Mouse (Mus musculus) cerebral cortex, adult 2 months (tissue): ENCODE data around the gene Cntn4.

ENCODE experiments used
- WGBS: fragments of 180-500 bp; shearing (Covaris S2); methylation state at CpG from one replicate; pipeline ENCODE4 v1.1.7; 2018; 5-methylcytosine and 5-hydroxymethylcytosine counted together

Cntn4 gene

DNA sequence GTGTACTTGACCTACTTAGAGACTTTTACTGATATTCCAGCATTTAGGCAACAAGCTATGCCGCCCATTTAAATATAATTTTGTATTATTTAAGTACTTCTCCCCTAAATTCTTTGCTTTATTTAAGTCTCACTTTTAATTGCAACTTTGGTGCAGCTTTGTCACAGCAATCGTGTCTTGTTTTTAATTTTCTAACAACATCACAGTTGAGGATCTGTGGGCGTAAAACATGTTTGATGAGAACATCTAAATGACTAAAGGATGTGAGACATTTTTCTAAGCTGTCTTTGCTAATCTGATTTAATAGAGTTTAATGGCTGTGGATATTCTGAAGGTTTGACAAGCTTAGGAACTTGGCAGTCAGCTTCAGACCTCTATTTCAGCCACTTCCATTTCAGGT lies 818.8 kb downstream of the Cntn4 start:
- 64% methylated on average over 3 of the region's 3 CpGs for WGBS

DNA sequence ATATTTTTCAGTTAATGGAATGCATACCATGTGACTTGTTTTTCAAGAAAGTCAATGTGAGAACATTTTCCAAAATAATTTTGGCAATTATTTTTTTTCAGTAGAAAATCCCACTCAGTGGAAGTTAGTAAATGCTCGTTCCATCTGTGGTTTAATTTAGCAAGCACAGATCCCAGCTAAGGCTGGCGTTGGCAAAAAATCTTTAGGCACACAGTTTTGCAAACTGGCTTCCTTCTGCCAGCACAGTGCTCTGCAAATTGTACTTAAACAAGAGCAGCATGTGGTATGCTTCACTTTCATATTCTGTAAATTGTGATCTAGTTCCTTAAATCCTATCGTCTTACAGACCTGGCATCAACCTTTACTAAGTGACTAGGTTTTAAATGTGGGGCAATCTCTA lies 821.7 kb downstream of the Cntn4 start:
- WGBS, result 44% methylated on average over 3 of the region's 3 CpGs

DNA sequence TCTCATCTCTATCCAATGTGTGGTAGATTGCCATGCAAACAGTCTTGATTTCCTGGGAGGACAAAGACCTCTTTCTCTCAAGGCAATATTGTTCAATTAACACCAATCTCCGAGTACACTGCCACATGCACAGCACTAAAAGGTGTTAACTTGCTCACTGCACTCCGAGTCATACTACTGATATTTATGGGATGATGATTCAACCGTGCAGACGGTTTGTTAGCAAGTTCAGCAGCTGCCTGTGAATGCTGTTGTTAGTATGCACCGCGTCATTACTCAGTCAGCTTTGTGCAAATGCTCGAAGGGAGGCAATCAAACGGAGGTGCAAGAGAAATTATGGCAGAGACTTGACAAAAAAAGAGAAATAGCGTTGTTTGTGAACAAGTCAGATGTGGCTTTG lies 826.5 kb downstream of the Cntn4 start:
- WGBS, result 34% methylated on average over 9 of the region's 9 CpGs

DNA sequence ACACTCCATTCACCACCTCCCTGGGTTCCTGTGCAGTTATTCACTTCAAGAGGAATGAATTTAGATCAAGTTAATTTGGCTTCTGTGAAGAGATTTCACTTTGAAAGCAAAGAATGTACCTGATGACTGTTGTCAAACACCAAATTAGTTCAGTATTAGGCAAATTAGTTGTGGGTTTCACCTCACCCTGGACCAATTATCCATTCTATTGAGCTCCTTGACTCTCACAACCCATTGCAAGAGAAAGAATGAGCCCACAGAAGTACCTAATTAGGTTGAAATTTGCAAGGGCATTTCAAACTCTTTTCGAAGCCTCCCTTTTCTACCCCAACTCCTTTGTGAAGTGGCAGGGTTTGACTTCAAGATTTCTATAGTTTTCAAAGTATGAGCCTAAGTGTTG lies 842.9 kb downstream of the Cntn4 start:
- 42% methylated on average over 1 of the region's 1 CpGs for WGBS

DNA sequence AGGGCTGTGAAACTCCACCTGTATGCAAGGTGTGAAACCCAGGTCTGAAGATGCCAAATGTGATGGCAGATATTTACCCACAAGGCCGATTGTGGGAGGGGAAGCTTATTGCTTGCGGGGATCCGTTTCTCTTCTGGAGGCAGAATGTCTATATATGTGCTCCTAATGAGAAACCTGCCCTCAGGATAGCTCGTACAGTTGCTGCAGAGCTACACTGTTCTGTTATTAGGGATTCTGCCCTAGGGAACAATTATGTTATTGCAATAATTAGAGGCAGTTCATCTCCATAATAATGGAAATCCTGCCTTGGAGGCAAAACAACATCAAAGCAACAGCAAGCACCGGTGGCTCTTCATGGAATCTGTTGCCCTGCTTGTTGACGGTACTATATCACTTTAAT lies 884.2 kb downstream of the Cntn4 start:
- 72% methylated on average over 6 of the region's 6 CpGs for WGBS

DNA sequence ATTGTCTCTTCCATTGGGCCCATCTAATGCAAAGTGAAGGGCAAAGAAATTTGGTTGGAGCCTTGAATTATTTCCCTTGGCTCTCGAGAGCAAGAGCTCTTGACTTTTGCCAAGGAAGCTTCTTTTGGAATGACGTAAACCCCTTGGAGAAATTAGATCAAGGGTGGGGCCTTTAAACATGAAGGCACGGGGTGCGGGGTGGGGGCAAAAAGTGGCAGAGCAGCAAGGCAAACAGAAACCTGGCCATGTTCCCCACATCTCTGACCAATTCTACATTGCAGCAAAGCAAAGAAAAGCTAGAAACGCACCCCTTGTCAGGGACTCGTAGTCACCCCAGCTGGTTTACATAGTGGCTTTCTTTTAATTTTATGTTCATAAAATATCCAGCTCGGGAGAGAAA lies 887.9 kb downstream of the Cntn4 start:
- WGBS, result 79% methylated on average over 7 of the region's 7 CpGs

DNA sequence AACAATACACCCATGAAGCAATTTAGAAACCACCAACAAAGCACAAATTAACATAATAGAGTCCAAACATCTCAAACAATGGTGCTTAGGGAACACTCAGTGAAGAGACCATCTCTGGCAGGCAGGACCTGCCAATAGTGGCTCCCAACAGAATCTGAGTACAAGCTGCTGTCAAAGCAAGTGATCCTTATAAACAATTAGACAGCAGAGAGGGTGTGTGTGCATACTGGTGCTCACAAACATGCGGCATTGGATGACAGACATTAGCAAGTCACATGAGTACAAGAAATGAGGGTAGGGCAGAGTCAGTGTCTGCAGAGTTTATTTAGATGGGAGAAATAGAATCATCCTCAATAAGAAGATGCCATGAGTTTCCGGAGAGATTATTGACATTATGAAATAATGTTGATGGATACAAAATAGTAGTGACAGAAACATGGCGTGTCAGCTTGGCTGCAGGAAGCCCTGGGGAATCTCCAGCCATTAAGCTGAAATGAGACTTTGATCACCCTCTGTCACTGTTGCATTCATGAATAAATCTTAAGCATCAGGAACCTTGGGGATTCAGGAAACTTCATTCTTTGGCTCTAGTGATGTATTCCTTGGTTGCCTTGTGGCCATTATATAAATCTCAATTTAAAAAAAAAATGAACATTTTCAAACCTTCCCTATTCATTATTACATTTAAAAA lies 888.5 kb downstream of the Cntn4 start:
- WGBS, result 84% methylated on average over 3 of the region's 3 CpGs

DNA sequence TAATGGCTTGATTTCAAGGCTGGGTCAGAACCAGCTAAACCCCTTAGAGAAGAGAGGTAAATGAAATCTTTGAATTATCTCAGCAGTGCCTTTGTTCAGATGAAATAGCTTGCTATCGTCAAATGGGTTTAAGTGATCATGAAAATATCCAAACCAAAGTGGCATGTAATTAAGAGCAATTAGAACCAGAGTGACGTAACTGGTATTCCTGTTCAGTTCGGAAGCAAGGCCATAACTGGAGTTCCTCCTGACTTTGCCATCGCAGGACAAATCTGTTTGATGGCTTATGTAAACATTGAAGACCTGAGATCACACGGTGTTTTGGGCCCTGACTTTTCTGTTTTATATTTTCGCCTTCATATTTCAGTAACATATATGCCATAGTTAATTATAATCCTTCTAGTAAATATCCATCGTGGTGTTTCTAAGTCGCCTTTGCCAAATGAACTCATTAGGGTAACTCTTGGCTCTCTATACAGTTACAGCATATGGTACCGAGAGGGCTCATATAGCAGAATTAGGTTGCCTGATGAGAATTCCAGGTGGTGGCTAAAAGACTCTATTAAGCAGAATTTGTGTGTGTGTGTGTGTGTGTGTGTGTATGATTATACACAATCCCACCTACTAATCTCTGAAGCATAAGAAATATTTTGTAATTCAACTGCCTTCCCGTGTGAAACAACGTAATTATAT lies 889.6 kb downstream of the Cntn4 start:
- 80% methylated on average over 11 of the region's 11 CpGs for WGBS

DNA sequence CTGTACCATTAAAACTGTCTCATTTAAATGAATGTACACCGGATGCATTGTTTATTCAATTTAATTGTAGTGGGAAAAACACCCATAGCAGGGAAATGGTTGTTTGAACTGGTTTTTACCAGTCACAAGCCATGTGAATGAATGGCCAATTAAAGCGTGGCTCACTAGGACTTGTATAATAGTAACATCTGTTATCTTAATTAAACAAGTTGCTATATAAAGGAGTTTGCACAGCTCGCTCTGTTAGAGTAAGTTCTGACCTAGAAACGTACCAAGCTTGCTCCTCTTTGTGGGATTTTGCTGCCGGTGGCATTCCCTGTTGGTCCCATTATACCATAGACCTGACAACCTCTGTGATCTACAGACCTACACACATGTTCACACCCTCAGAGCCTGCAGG lies 902.7 kb downstream of the Cntn4 start:
- 31% methylated on average over 5 of the region's 5 CpGs for WGBS

DNA sequence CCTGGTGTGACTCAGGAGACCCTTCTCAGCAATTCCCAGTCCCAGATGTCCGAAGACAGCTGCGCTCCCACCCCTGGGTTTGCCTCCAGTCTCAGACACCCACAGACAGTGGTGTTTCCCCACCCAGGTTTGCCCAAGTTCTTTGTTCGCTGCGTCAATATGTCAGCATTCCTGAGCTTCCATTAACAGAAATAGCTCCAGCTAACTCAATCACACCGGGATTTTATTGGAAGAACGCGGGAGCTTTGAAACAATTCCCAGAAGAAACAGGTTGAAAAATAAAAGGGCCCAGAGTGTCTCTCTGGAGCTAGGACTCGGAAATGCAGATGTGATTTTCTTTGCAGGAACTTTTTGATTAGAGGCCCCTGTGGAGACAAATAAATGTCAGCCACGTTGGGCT lies 916.3 kb downstream of the Cntn4 start:
- WGBS, result 40% methylated on average over 9 of the region's 9 CpGs

DNA sequence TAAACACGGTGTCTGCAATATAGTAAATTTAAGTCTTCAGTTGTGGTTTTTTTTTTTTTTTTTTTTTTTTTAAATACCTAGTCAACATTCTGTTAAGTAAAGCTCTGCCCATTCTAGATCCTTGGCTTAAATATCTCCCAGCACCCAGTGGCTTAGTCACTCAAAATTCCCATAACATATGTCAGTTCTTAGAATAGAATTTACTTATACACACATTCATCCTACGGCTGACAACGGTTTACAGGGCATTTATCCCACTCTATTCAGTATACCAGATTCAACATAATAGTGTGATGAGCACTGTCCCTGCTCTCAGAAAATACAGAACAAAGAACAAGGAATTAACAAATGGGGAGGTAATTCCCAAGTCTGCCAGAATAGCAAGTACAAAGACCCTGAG lies 939.6 kb downstream of the Cntn4 start:
- 49% methylated on average over 3 of the region's 3 CpGs for WGBS

DNA sequence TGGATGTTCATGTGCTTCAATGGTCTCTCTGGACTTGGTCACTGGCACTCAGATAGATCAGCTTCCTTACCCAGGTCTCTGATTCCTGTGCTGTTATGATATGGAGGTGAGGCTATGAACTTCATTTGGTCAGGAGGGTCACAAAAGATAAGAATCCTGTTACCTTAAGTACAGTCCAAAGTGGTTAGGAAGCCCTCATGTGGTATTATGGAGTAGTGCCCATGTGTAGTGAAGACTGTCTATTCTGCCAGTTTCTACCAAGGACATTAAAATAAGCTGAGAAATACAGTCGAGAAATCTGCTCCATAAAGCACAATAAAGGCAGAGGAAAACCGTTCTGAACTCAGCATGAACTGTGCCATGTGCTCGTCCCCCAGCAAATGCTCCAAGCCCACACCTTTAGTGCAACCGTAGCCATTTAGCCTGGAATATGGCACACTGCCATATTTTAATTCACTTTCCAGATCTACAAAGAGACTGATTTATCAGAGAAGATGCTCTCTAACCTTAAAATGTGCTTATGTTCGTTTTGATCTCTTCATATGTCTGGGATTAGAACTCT lies 943.8 kb downstream of the Cntn4 start:
- WGBS, result 31% methylated on average over 5 of the region's 5 CpGs

DNA sequence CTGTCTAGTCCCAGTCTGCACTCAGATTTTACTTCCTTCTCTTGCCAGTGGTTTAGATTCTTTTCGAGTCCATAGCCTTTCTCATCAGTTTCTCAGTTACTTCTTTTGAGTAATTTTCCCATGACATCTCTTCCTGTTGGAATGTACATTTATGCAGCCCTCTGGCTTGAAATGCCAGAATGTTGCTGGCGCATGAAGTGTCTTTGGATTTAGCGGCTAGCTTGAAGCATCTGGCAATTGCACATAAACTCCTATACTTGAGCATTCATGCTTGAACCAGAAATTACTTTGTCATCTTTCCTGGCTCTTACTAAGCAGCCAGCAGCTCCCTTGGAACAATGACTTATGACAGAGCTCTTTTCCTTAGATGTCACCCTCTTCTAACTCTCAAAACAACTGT lies 965.6 kb downstream of the Cntn4 start:
- 53% methylated on average over 3 of the region's 3 CpGs for WGBS

DNA sequence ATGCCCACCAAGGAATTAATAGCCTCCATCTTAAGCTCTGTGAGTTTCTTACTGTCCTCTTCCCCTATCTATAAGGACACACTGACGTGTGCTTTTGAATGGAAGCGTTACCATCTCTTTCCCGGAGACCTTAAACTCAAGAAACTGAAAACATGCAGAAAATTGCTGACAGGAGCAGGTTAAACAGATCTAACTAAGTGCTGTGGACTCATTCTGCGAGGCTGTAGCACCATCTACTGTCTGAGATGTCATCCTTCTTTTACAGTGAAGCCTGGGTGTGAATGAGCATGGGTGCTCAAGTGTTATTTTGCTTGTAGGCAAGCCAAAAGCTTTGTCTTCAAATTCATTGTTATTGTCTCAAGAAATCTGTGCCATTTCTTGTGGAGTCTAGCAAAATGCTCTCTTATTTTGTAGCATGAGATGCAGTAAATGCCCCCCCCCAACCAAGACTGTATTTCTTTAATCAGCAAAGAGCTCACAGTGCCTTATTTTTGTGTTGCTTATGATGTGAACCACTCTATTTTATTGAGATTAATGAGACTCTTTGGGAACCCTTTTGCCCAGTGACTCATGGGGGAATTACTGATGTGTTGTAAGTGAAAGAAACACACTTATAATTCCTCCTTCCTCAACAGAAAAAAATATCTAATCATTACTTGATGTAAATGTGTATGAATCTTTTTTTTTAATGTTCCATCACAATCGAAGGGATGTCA lies 968.2 kb downstream of the Cntn4 start:
- WGBS, result 14% methylated on average over 5 of the region's 5 CpGs

DNA sequence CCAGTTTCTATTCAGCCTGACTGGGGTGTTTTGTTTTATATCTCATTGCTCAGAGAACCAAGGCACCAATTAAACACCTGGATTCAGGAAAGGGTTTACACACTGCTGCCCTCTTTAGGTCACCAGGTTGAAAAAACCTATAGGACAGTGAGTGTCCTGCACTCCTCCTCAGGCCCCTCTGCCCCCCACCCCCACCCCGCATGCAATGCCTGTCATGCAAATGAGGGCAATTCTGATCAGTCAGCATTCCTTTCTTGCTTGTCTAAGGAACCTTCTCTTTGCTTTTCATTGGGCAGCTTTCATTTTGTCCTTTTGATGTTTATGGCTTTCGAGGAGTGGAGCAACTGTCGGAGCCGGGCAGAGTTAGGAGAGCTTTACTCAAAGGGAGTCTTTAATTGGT lies 969.5 kb downstream of the Cntn4 start:
- WGBS, result 52% methylated on average over 4 of the region's 4 CpGs

DNA sequence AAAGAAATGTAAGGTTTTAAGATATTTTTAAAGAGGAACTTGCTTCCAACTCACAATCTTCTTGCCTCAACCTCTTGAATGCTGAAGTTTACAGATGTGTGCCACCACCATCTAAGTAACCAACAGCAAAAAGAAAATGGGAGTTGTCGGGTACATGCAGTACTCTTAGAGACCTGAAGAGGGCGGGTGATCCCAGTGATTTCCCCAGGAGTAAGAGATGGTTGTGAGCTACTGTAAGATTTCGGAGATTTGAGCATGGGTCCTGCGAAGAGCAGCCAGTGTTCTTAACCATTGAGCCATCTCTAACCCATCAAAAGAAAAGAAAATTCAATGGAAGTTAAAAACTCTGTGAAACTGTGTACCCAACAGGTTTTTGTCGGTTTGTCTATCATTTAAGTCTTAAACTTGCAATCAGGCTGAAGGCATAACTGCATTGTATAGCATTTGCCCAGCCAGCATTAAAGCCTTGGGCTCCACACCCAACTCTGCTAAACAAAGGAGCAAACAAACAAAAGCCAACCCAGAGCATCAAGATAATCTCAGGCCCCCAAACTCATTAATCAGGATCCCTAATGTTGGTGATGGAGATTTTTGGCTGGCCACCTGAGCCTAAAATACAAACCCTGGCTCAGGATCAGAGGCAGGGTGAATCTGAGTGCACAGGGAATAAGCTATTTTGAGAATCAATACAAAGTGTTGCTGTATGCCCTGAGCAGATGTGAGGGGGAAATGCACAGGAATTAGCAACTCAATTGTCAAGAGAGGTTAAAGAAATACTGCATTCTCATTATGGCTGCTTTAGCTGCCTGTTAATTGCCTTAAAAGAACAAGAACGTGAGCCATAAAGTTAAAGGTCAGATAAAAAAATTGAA lies 986.6 kb downstream of the Cntn4 start:
- 28% methylated on average over 6 of the region's 6 CpGs for WGBS

DNA sequence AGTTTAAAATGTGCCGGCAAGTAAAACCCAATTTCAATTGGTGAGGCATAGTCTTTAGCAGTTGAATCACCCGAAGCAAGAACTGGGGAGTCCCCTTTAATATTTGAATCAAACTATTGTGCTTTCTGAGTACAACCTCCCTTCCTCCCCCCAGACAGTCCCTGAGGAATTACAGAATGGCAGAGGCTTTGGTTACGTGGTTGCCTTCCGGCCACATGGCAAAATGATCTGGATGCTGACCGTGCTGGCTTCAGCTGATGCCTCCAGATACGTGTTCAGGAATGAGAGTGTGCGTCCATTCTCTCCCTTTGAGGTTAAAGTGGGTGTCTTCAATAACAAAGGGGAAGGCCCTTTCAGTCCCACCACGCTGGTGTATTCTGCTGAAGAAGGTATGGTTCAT lies 998.1 kb downstream of the Cntn4 start:
- WGBS, result 89% methylated on average over 8 of the region's 8 CpGs

DNA sequence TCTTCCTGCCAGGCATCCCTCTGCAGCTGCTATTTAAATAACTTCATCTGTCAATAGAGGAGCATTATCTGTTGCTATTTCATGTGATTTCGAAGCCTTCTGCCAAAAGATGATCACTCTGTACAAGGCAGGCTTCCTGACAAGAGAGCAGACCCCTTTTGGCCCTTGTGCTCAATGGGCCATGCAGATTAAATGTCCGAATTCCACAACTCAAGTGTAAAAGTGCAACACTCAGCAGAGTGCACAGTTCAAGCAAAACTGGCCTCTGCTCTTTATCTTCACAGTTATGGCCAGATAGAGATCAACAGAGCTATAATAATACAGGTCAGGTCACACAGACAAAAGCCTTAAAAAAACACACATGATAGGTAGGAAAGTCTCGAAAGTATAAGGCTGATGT lies 1024.5 kb downstream of the Cntn4 start:
- 77% methylated on average over 3 of the region's 3 CpGs for WGBS

DNA sequence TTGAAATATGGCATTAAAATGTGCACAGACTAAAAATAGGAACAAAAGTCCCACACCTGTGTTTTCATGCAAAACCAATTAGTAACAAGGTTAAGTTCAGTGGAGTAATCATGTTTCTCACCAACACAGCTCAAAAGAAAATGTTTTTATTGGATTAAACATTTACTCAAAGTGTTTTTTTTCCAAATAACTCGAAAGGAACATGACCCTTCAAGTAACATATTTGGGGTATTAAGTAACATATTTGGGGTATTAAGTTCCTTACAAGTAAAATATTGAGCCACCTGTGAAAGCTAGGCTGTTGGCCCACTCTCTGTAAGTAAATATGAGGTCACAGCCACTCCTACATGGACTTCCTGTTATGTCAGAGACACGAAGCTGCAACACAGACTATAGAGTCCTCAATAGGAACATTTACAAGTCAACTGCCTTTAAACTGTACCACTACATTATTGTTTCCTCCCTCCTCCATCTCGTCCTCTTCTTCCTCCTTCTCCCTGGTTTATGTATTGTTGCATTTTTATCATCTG lies 1028.1 kb downstream of the Cntn4 start:
- 65% methylated on average over 3 of the region's 3 CpGs for WGBS

DNA sequence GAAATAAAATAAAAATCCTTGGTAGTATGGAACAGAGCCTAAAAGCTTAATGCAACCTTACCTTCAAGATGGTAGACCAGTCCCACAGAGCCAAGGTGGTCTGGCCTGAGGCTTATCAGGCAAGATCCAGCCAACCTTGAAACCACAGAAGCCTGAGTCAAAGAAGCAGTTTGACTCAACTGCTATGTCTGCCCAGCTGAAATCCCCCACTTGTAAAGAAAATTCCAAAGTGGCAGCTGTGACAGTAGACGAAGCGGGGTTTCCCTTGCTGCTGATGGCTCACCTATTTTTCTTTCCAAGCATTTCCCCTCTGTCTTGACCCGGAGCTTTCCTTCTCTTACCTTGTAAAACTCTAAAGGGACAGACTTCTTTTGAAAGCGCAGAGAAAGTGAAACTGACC lies 1048.2 kb downstream of the Cntn4 start:
- 87% methylated on average over 4 of the region's 4 CpGs for WGBS

DNA sequence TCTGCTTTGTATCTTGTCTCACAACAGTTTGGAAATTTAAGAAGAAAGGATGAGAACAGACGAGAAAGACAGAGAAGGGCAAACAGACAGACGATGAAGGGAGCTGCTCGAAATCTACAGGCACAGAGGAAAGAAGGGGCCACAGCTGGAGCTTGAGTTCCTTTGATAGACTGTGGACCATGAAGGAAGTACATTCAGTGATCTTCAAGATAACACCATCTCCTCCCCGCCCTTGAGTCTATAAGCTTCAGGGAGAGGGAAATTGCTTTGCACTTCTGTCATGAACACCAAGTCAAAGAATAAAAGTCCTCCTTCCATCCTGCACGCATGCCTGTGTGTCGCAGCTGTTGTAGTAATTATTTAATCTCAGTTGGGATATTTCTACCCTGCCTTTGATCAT lies 1048.6 kb downstream of the Cntn4 start:
- 82% methylated on average over 6 of the region's 6 CpGs for WGBS

DNA sequence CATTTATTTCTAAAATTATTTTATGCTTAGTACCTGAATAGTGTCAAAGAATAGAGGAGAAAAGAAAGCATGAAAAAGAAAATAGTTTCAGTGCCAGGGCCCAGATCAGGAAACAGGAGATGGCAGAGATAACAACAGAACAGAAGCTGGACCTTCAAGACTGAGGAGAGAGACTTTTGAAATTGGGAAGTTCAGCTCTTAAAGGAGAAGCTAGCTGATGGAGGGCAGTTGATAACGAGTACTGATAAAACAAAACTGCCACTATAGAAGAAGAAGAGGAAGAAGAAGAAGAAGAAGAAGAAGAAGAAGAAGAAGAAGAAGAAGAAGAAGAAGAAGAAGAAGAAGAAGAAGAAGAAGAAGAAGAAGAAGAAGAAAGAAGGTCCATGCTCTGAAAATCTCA lies 1050.2 kb downstream of the Cntn4 start:
- WGBS, result 72% methylated on average over 1 of the region's 1 CpGs
